Mouse (Mus musculus) spleen, adult 12 weeks (tissue): ENCODE results near the gene Mylk.
"Not testable (repeated sequence)": the region's sequence is repeated elsewhere in the genome, so short reads cannot be mapped to it uniquely, and the experiment has no call there.

Experiments used
- DNase-seq: peaks from one replicate; pipeline ENCODE4 v3.0.0; 2022; ENCODE audit warnings: low spot score

Mylk gene

DNA sequence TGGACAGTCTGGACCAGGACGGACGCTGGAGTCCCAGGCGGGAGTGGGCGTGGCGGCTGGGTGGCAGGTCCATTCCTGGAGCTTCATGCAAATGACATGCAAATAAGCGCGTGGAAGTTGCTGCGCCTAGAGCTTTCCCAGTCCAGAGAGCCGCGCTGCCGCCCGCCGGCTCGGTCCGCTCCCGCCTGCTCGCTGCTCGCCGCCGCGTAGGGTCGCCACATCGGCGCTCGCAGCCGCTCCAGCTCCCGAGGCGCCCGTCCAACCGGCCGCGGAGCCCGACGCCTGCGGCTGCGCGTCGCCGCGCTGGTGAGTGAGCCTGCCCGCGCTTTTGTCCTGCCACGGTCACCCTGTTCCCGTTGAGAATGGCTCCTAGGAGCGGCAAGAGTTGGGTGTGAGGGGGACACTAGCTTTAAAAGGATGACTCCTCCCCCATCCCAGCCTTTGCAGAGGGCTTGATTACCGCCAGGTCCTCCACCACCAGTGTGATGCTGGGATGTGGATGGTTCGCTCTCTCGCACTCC is at the start of gene Mylk:
Gene Mylk (plus strand): TSS at position 146 of the 521 bp plus-strand sequence.
- DNase-seq, result no peak

GRCm38 (mm10) chr16:34698721-34699120 is 46.3 kb upstream of the Mylk start:
- not testable (repeated sequence) for DNase-seq

- peak; percentile 17 for DNase-seq
Measured at GRCm38 (mm10) chr16:34700165-34700827, 44.7 kb upstream of the Mylk start.

- DNase-seq, result no peak
Measured at GRCm38 (mm10) chr16:34700828-34701216, 44.2 kb upstream of the Mylk start.

DNA sequence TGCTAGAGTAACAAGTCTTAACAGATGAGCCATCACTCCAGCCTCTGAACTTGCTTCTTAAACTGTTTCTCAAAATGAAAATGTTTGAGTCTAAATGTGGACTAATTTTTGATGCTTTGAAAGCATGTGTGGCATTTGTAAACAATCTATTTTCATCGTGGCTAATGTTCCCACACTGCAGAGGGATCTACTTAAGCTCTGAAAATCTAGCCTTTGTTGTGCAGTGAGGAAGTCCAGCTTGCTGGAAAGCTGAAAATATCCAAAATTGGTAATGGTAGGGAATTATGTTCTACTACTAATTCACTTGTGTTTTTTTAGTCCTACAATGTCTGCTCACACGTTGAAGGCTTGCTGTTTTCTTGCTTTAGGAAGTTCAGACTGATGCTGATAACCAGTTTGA is 39.0 kb upstream of the Mylk start:
- no peak for DNase-seq

DNA sequence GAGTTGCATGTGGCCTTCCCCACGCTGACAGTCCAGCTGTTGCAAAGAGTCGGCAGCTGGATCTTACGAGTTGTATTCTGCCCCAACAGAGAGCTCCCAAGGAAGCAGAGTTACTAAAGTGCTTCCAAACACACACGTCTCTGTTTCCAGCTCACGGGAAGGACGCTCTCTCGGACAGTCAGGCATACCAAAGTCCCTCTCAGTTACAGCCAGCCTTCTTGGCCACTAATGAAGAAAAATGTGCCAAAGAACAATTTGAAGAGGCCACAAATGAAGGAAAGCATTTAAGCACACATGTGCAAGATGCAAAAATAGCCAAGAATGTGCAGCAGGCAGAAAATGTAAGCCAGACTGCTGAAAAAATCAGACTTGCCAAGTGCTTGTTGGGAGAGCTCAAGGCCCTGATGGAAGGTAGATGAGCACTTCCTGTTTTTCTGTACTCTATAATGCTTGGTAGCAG is 38.5 kb upstream of the Mylk start:
- no peak for DNase-seq

- no peak for DNase-seq
Measured at GRCm38 (mm10) chr16:34711481-34711880, 33.5 kb upstream of the Mylk start.

- DNase-seq, result no peak
Measured at GRCm38 (mm10) chr16:34725156-34725555, 19.9 kb upstream of the Mylk start.

- DNase-seq, result not testable (repeated sequence)
Measured at GRCm38 (mm10) chr16:34728610-34729009, 16.4 kb upstream of the Mylk start.

DNA sequence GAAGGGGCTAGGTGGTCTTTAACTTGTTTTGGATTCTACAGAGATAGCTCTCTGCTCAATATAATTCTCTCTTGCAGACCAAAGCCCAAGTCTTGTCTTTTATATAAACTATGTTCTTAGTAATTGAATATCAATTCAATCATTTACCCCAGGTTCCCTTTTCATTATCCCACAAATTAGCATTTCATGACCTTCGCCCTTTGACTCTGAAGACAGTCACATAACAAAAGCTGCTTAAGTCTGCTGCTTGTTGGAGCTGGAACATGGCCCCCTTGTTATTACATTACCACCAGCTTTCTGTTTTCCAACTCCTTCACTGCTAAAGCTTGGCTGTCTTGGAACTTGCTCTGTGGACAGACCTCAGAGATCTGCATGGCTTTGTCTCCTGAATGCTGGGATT is 15.6 kb upstream of the Mylk start:
- DNase-seq, result no peak

DNA sequence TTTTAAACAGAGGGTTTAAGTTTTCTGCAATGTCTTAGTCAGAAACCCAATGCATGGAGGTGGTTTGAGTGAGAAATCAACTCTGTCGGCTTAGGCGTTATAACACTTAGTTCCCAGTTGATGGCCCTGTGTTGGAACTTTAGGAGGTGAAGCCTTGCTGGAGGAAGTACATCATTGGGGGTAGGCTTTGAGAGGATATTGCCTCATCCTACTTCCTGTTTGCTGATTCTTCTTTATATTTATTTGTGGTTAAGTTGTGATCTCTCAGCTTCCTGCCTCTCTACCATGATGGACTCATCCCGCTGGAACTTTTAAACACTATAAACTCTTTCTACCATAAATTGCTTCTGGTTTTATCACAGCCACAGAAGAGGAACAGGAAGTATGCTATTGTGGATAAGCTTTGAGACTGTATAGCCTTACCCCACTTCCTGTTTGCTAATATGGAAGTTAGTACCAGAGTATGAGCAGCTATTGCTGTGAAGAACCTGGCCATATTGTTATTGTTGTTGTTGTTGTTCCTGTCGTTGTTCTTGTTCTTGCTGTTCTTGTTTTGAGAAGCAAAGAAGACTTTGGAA is 6.3 kb upstream of the Mylk start:
- DNase-seq, result no peak

- DNase-seq, result no peak
Measured at GRCm38 (mm10) chr16:34742930-34743329, 2.1 kb upstream of the Mylk start.

GRCm38 (mm10) chr16:34748081-34748720 is 3.2 kb downstream of the Mylk start:
- no peak for DNase-seq

DNA sequence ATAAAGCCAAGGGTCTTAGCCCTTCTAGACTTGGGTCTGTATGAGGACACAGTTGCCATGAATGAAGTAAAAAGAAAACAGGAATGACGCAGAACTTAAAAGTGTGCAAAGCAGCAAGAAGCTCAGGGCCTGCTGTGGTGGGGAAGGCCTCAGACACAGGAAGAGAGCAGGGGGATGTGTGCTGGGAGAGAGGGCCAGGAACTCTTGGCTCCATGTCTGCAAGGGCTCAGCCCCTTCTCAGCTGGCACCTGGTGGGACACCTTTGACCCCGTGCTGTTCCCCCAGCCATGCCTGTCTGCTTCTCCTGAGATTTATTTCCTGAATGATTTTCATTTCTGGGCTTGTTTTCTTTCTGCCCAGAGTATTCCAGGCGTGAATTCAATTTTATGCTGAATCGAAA is 4.5 kb downstream of the Mylk start:
- DNase-seq, result no peak

GRCm38 (mm10) chr16:34752026-34752425 is 7.0 kb downstream of the Mylk start:
- DNase-seq, result no peak

GRCm38 (mm10) chr16:34752977-34753376 is 8.0 kb downstream of the Mylk start:
- DNase-seq, result no peak

GRCm38 (mm10) chr16:34756991-34757390 is 12.0 kb downstream of the Mylk start:
- DNase-seq, result no peak

GRCm38 (mm10) chr16:34758205-34758604 is 13.2 kb downstream of the Mylk start:
- no peak for DNase-seq

DNA sequence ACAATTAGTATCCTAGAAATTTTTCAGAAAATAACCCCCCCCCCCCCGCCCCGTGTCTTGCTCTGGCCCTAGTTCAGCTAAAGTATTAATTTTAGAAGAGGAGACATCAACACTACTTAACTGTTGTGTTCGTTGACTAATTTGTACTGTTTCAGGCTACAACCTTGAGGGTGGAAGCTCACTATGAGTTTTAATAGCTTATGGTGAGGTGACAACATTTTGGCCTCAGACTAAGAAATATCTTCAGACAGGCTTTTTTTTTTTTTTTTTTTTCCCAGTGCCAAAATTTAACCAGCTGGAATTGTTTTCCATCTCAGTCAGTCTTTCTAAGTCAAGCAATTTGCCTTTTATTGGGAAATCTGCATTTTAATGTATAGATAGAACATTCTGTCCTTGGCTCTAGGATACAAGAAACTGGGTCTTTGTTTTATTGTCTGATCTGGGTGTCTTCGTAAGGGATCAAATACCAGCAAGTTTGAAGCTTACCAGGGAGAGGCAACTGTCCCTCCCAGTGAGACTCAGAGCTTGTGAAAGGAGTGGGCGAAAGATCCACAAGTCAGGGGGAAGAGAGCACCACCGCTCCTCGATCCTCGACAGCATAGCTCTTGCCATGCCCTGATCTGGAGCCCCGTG is 19.1 kb downstream of the Mylk start:
- no peak for DNase-seq

- DNase-seq, result no peak
Measured at GRCm38 (mm10) chr16:34765666-34766065, 20.7 kb downstream of the Mylk start.

- DNase-seq, result no peak
Measured at GRCm38 (mm10) chr16:34766193-34766592, 21.2 kb downstream of the Mylk start.

GRCm38 (mm10) chr16:34767443-34767842 is 22.4 kb downstream of the Mylk start:
- no peak for DNase-seq

DNA sequence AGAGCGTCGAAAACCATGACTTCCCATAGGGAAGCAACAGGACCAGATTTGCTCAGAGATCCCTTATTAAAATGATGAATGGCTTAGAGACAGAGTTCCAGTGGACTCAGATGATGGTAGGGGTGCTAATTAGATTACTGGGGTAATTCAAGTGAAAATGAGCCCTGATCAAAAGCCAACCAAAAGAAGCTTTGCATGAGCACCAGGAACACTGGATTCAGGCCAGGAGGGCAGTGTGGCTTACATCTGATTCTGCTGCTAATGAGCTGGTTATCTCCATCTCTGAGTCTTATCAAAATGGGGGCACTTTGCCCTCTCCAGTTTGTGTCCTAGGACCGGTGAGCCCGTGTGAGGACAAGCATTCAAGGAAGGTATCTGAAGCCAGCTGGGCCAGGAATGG is 23.4 kb downstream of the Mylk start:
- DNase-seq, result no peak
